Mouse (Mus musculus) ES-E14 (cell line): ENCODE results near the gene Thbs1. TPM values are rescaled to one million over a fixed set of nuclear protein-coding genes. Genes with fewer than 3 reads are reported as not detected.
"Not testable (repeated sequence)": the region's sequence is repeated elsewhere in the genome, so short reads cannot be mapped to it uniquely, and the experiment has no call there.

Source experiments
- DNase-seq: peaks from one replicate; pipeline ENCODE4 v3.0.0-alpha.2; 2013; ENCODE audit warnings: low read depth, low spot score
- H3K27ac ChIP-seq: 2 replicates; pipeline ENCODE4 v1.5.1; 2012; ENCODE audit warnings: low read depth, mild to moderate bottlenecking, low read length, moderate library complexity, mixed read lengths; ENCODE audit not compliant: poor library complexity, insufficient read depth, severe bottlenecking
- H3K36me3 ChIP-seq: 2 replicates; pipeline ENCODE4 v1.6.1; 2012; ENCODE audit warnings: mild to moderate bottlenecking, low read length, moderate library complexity, mixed read lengths; ENCODE audit not compliant: control insufficient read depth, poor library complexity, insufficient read depth, severe bottlenecking
- H3K4me1 ChIP-seq, 2 experiments: fragments of 150-350 bp in 1 of 2; sonication (generic) in 1 of 2; 2 replicates each; pipeline ENCODE4 v1.6.1; 2012; ENCODE audit warnings: low read length in 2 of 2, mild to moderate bottlenecking in 1 of 2, mixed read lengths in 1 of 2; ENCODE audit not compliant: control insufficient read depth in 2 of 2, insufficient read depth in 2 of 2, poor library complexity in 1 of 2
- H3K4me3 ChIP-seq, 2 experiments: fragments of 150-350 bp in 1 of 2; sonication (generic) in 1 of 2; 2 replicates each; pipeline ENCODE4 v1.5.1; 2012; ENCODE audit warnings: low read length in 2 of 2, low read depth in 1 of 2, mild to moderate bottlenecking in 1 of 2, mixed read lengths in 1 of 2; ENCODE audit not compliant: insufficient read depth in 1 of 2, poor library complexity in 1 of 2, severe bottlenecking in 1 of 2
- H3K9ac ChIP-seq: 2 replicates; pipeline ENCODE4 v1.6.1; 2012; ENCODE audit warnings: low read depth, mild to moderate bottlenecking, low read length, mixed read lengths; ENCODE audit not compliant: poor library complexity, insufficient read depth, severe bottlenecking
- H3K9me3 ChIP-seq: fragments of 150-350 bp; sonication (generic); 2 replicates; pipeline ENCODE4 v1.6.1; 2012; ENCODE audit warnings: low read depth, mild to moderate bottlenecking, low read length; ENCODE audit not compliant: control insufficient read depth, insufficient read depth
- CHD2 ChIP-seq: IDR thresholded peaks from 2 replicates; pipeline ENCODE4 v1.6.1; 2014; ENCODE audit warnings: mild to moderate bottlenecking, low read depth, low read length, inconsistent platforms
- HCFC1 ChIP-seq: IDR thresholded peaks from 2 replicates; pipeline ENCODE4 v1.6.1; 2012; ENCODE audit warnings: low read length, inconsistent platforms, borderline replicate concordance; ENCODE audit not compliant: insufficient read depth
- MAFK ChIP-seq: IDR thresholded peaks from 2 replicates; pipeline ENCODE4 v1.6.1; 2014; ENCODE audit warnings: mild to moderate bottlenecking, low read depth, low read length, inconsistent platforms; ENCODE audit not compliant: insufficient read depth
- ZC3H11A ChIP-seq: IDR thresholded peaks from 2 replicates; pipeline ENCODE4 v1.6.1; 2012; ENCODE audit warnings: low read depth, mild to moderate bottlenecking, inconsistent platforms, low read length, borderline replicate concordance
- ZNF384 ChIP-seq: IDR thresholded peaks from 2 replicates; pipeline ENCODE4 v1.6.1; 2012; ENCODE audit warnings: low read depth, low read length, inconsistent platforms
- in situ Hi-C, 2 experiments: fragments of 600-800 bp; cut with MboI; formaldehyde crosslinking; loops; one replicate each; pipeline ENCODE4 v1.15.1; 2025; ENCODE audit warnings: low sequenced_read_pairs in 2 of 2, inconsistent platforms in 1 of 2; ENCODE audit not compliant: unreplicated experiment in 2 of 2
- total RNA-seq: library from RNA; depleted of rRNA; stranded (reverse); fragments of 300-350 nt; gene quantifications from 2 replicates; pipeline ENCODE4 v1.2.3, GENCODE M21; 2012

The Thbs1 gene
- total RNA-seq, 1 experiment: 166 TPM

DNA sequence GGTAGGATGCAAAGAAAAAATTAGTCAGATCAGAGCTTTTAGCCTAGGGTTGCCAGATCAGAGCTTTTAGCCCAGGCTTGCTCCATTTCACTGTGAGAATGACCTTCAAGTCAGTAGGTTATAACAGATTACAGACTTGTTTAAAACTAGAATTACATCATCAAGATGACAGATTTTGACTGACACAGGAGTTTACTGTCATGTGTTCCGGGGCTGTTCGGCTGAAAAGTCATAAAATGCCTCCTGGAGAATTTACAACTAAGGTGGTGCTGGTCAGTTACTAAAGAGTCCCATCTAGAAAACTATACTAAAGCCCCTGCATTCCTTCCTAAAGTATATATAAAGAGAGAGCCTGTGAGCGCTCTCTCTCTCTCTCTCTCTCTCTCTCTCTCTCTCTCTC is 16.6 kb downstream of the Thbs1 start:
- H3K9ac ChIP-seq: no peak overlapping the region
- in situ Hi-C loops: no loop called here
- DNase-seq: no peak
- H3K4me1 ChIP-seq: no peaks in the 10 kb centered on the region
- H3K27ac ChIP-seq: no peak overlapping the region
- H3K9me3 ChIP-seq: no peaks in the 10 kb centered on the region
- no peak overlapping the region for H3K4me3 ChIP-seq
- H3K36me3 ChIP-seq: no peaks in the 10 kb centered on the region
- TF ChIP-seq ZNF384: no peak

- Histone ChIP-seq H3K4me1 (no peaks in the 10 kb centered on the region), H3K27ac (no peak overlapping the region), H3K9me3 (no peaks in the 10 kb centered on the region), H3K9ac (no peak overlapping the region), H3K4me3 (no peak overlapping the region), H3K36me3 (no peaks in the 10 kb centered on the region)
- TF ChIP-seq ZNF384 (no peak), ZC3H11A (no peak), CHD2 (no peak), HCFC1 (no peak), MAFK (no peak)
- no peak for DNase-seq
- in situ Hi-C loops: no loop called here
Measured at GRCm38 (mm10) chr2:118137071-118137470, 25.4 kb downstream of the Thbs1 start.

- no peak for DNase-seq
- in situ Hi-C loops: no loop called here
Measured at GRCm38 (mm10) chr2:118137776-118138175, 26.1 kb downstream of the Thbs1 start.

DNA sequence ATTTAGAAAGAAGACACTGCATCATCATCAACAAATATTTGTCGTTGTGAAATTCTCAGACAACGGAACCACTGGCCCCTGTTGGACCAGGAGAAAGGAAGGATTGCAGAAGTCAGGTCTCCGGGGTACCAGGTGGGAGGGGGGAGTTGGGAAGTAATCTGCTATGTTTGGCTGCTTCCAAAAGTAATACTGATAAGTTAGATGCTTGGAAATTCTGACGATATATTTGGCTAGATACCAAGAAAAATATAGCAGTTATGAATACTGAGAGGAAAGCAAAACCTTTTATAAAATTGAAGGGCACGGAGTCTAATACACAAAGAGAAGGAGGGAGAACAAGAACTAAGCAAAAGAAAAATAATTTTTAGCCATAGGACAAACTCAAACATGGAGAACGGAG is 27.6 kb downstream of the Thbs1 start:
- DNase-seq: no peak

More at GRCm38 (mm10) chr2:118137776-118138175, 26.1 kb downstream of the Thbs1 start:
- TF ChIP-seq CHD2: no peak
- no peak for TF ChIP-seq MAFK
- no peak for TF ChIP-seq ZNF384
- no peak for TF ChIP-seq HCFC1
- no peak for TF ChIP-seq ZC3H11A
- Histone ChIP-seq H3K4me3 (no peak overlapping the region), H3K27ac (no peak overlapping the region), H3K4me1 (no peaks in the 10 kb centered on the region), H3K9ac (no peak overlapping the region), H3K36me3 (no peaks in the 10 kb centered on the region), H3K9me3 (no peaks in the 10 kb centered on the region)

GRCm38 (mm10) chr2:118141651-118142050 is 30.0 kb downstream of the Thbs1 start:
- no peaks in the 10 kb centered on the region for H3K36me3 ChIP-seq
- no peaks in the 10 kb centered on the region for H3K9me3 ChIP-seq
- TF ChIP-seq MAFK (no peak), CHD2 (no peak), HCFC1 (no peak), ZNF384 (no peak), ZC3H11A (no peak)
- DNase-seq: no peak
- in situ Hi-C loops: no loop called here
- no peak overlapping the region for H3K9ac ChIP-seq
- H3K27ac ChIP-seq: no peak overlapping the region
- H3K4me1 ChIP-seq: no peaks in the 10 kb centered on the region
- no peak overlapping the region for H3K4me3 ChIP-seq

More for the DNA sequence above, 27.6 kb downstream of the Thbs1 start:
- no peaks in the 10 kb centered on the region for H3K9me3 ChIP-seq
- no peaks in the 10 kb centered on the region for H3K36me3 ChIP-seq
- no peak for TF ChIP-seq HCFC1
- TF ChIP-seq CHD2: no peak
- TF ChIP-seq MAFK: no peak
- no peak for TF ChIP-seq ZNF384
- TF ChIP-seq ZC3H11A: no peak
- H3K9ac ChIP-seq: no peak overlapping the region
- no peaks in the 10 kb centered on the region for H3K4me1 ChIP-seq
- H3K27ac ChIP-seq: no peak overlapping the region
- in situ Hi-C loops: no loop called here
- H3K4me3 ChIP-seq: no peak overlapping the region

- H3K27ac ChIP-seq, H3K9me3 ChIP-seq, H3K4me1 ChIP-seq, H3K36me3 ChIP-seq, H3K9ac ChIP-seq, DNase-seq, H3K4me3 ChIP-seq, in situ Hi-C loops: not testable (repeated sequence)
Measured at GRCm38 (mm10) chr2:118147749-118148148, 36.1 kb downstream of the Thbs1 start.
